Mouse (Mus musculus): ENCODE results near the gene Trhr2. TPM values are rescaled to one million over a fixed set of nuclear protein-coding genes. Genes with fewer than 3 reads are reported as not detected.

Gene Trhr2
- polyA plus RNA-seq, 1 experiment from 2014 or later, result not detected

GRCm38 (mm10) chr8:122313310-122313709 lies 47.2 kb downstream of the Trhr2 start:
- H3K4me3 ChIP-seq (ENCODE audit: control insufficient read depth in 1 of 2, insufficient read depth in 1 of 2, low read depth in 1 of 2, low read length in 2 of 2), result no peak overlapping the region
- H3K36me3 ChIP-seq (ENCODE audit: control insufficient read depth, insufficient read depth, low read length), result peaks cover 63% of the 10 kb centered on the region
- ATAC-seq (ENCODE audit: insufficient number of reproducible peaks, insufficient read depth, low FRiP score, low read depth), result peak; percentile 41
- peaks cover 70 to 91% of the 10 kb centered on the region in 2 experiments for H3K4me1 ChIP-seq (ENCODE audit: control insufficient read depth in 2 of 2, insufficient read depth in 2 of 2, low read length in 2 of 2)
- H3K27me3 ChIP-seq (ENCODE audit: control insufficient read depth, insufficient read depth, low read length), result no peaks in the 10 kb centered on the region
- H3K4me2 ChIP-seq (ENCODE audit: low read length), result no peak overlapping the region
- no peaks in the 10 kb centered on the region for H3K9me3 ChIP-seq (ENCODE audit: control insufficient read depth, low read length)
- WGBS, result 9% methylated on average over 12 of the region's 12 CpGs
- peak overlapping the region; percentile 55 to 56 for H3K27ac ChIP-seq (replicated peaks in 1 of 2; ENCODE audit: control insufficient read depth in 1 of 2, insufficient read depth in 1 of 2, low read depth in 2 of 2, low read length in 2 of 2)
- no peak overlapping the region; the same call in 1 of the 2 replicates for H3K9ac ChIP-seq (ENCODE audit: low read length)

DNA sequence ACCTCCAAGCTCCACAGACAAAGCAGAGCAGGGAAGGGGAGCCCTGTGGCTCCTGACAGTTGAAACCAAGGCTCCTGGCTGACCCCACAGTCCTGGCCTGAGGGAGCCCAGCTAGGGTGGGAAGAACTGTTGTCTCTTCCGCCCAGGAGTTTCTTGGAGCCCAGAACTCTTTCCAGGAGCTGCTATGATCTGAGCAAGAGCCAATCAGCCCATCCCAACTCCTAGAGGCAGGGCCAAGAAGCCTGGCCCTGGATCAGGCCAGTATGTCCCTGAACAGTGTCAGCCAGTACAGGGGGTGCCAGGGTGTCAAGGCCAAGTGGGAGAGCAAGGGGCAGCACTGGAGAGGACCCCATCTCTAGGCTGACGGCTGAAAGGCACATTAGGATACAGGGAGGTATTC lies 48.0 kb downstream of the Trhr2 start:
- Histone ChIP-seq H3K9me3 (ENCODE audit: control insufficient read depth, low read length) (no peaks in the 10 kb centered on the region), H3K4me1 (ENCODE audit: control insufficient read depth in 2 of 2, insufficient read depth in 2 of 2, low read length in 2 of 2) (peaks cover 70 to 85% of the 10 kb centered on the region in 2 experiments), H3K36me3 (ENCODE audit: control insufficient read depth, insufficient read depth, low read length) (peaks cover 65% of the 10 kb centered on the region), H3K9ac (ENCODE audit: low read length) (no peak overlapping the region), H3K4me3 (ENCODE audit: control insufficient read depth in 1 of 2, insufficient read depth in 1 of 2, low read depth in 1 of 2, low read length in 2 of 2) (no peak overlapping the region), H3K4me2 (ENCODE audit: low read length) (no peak overlapping the region), H3K27me3 (ENCODE audit: control insufficient read depth, insufficient read depth, low read length) (no peaks in the 10 kb centered on the region), H3K27ac (replicated peaks in 1 of 2; ENCODE audit: control insufficient read depth in 1 of 2, insufficient read depth in 1 of 2, low read depth in 2 of 2, low read length in 2 of 2) (peak overlapping the region; percentile 26 to 55)
- no peak for ATAC-seq (ENCODE audit: insufficient number of reproducible peaks, insufficient read depth, low FRiP score, low read depth)
- 60% methylated on average over 2 of the region's 2 CpGs for WGBS

DNA sequence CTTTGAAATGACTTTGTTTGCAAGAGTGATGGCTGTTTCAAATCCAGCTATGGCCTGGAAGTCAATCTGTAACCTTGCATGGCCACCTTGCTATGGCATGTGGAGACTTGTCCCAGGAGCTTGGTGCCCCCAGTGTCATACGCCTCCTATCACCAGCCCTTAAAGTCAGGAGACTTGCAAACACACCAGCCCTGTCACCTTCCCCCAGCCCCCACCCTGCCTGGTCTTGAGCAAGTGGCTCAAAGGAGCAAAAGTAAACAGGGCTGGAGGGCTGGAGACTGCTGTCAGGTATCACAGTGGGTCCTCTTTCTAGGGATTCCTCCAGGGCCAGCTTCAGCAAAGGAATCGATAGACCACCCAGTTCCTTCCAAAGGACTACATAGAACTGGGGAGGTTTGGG lies 49.4 kb downstream of the Trhr2 start:
- peaks cover 69 to 82% of the 10 kb centered on the region in 2 experiments for H3K4me1 ChIP-seq (ENCODE audit: control insufficient read depth in 2 of 2, insufficient read depth in 2 of 2, low read length in 2 of 2)
- peak overlapping the region in 1 of 2 experiments; percentile 51; a peak in 2 of 4 replicates for H3K27ac ChIP-seq (replicated peaks in 1 of 2; ENCODE audit: control insufficient read depth in 1 of 2, insufficient read depth in 1 of 2, low read depth in 2 of 2, low read length in 2 of 2)

DNA sequence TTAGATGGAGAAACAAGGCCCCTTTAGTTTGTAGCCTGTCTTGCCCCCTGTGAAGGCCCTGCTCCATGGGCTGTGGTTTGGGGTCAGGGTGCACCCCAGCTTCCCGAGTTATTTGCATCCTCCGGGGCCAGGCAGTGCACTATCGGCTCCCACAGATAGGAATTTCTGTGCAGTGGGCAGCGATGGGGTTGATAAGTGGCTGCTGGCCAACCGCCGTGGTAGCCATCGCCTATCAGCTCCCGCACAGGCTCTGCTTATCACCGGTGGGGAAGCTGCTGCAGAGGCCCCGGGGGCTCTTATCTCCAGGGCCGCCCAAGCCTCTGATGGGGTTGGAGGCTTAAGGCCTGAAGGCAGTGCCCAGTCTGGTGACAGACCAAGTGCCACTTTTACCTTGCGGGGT lies 51.3 kb downstream of the Trhr2 start:
- Histone ChIP-seq H3K9me3 (ENCODE audit: control insufficient read depth, low read length) (no peaks in the 10 kb centered on the region), H3K9ac (ENCODE audit: low read length) (peak overlapping the region; percentile 35; the same call in 1 of the 2 replicates), H3K27ac (replicated peaks in 1 of 2; ENCODE audit: control insufficient read depth in 1 of 2, insufficient read depth in 1 of 2, low read depth in 2 of 2, low read length in 2 of 2) (peak overlapping the region; percentile 15 to 51), H3K4me3 (ENCODE audit: control insufficient read depth in 1 of 2, insufficient read depth in 1 of 2, low read depth in 1 of 2, low read length in 2 of 2) (no peak overlapping the region), H3K4me2 (ENCODE audit: low read length) (peak overlapping the region; percentile 30), H3K27me3 (ENCODE audit: control insufficient read depth, insufficient read depth, low read length) (no peaks in the 10 kb centered on the region), H3K36me3 (ENCODE audit: control insufficient read depth, insufficient read depth, low read length) (peaks cover 61% of the 10 kb centered on the region), H3K4me1 (ENCODE audit: control insufficient read depth in 2 of 2, insufficient read depth in 2 of 2, low read length in 2 of 2) (peaks cover 58 to 68% of the 10 kb centered on the region in 2 experiments)
- no peak for ATAC-seq (ENCODE audit: insufficient number of reproducible peaks, insufficient read depth, low FRiP score, low read depth)
- WGBS, result 8% methylated on average over 12 of the region's 12 CpGs

More for the DNA sequence above, 49.4 kb downstream of the Trhr2 start:
- no peak for ATAC-seq (ENCODE audit: insufficient number of reproducible peaks, insufficient read depth, low FRiP score, low read depth)
- Histone ChIP-seq H3K9me3 (ENCODE audit: control insufficient read depth, low read length) (no peaks in the 10 kb centered on the region), H3K9ac (ENCODE audit: low read length) (0 out of 2 replicates have a peak overlapping the region, but pooled peaks have one; percentile 22), H3K4me2 (ENCODE audit: low read length) (no peak overlapping the region), H3K36me3 (ENCODE audit: control insufficient read depth, insufficient read depth, low read length) (peaks cover 64% of the 10 kb centered on the region), H3K27me3 (ENCODE audit: control insufficient read depth, insufficient read depth, low read length) (no peaks in the 10 kb centered on the region), H3K4me3 (ENCODE audit: control insufficient read depth in 1 of 2, insufficient read depth in 1 of 2, low read depth in 1 of 2, low read length in 2 of 2) (no peak overlapping the region)
- 63% methylated on average over 2 of the region's 2 CpGs for WGBS

- no peak overlapping the region for H3K9ac ChIP-seq (ENCODE audit: low read length)
- H3K4me2 ChIP-seq (ENCODE audit: low read length), result no peak overlapping the region
- no peak for ATAC-seq (ENCODE audit: insufficient number of reproducible peaks, insufficient read depth, low FRiP score, low read depth)
- no peak overlapping the region; a peak in 1 of 4 replicates for H3K27ac ChIP-seq (replicated peaks in 1 of 2; ENCODE audit: control insufficient read depth in 1 of 2, insufficient read depth in 1 of 2, low read depth in 2 of 2, low read length in 2 of 2)
- no peaks in the 10 kb centered on the region for H3K9me3 ChIP-seq (ENCODE audit: control insufficient read depth, low read length)
- H3K27me3 ChIP-seq (ENCODE audit: control insufficient read depth, insufficient read depth, low read length), result no peaks in the 10 kb centered on the region
- peaks cover 58% of the 10 kb centered on the region for H3K36me3 ChIP-seq (ENCODE audit: control insufficient read depth, insufficient read depth, low read length)
- 87% methylated on average over 8 of the region's 8 CpGs for WGBS
- peaks cover 56 to 68% of the 10 kb centered on the region in 2 experiments for H3K4me1 ChIP-seq (ENCODE audit: control insufficient read depth in 2 of 2, insufficient read depth in 2 of 2, low read length in 2 of 2)
- H3K4me3 ChIP-seq (ENCODE audit: control insufficient read depth in 1 of 2, insufficient read depth in 1 of 2, low read depth in 1 of 2, low read length in 2 of 2), result no peak overlapping the region
Measured at GRCm38 (mm10) chr8:122307836-122308235, 52.7 kb downstream of the Trhr2 start.

Other genes with a start within 250 kb of the Trhr2 start
- gene Zfpm1, start 78.6 kb downstream of the Trhr2 start, polyA plus RNA-seq (2014; fragmentation: Nextera tagmentation; extraction: Ambion mirVana), result 4.4 and 6.1 TPM in 2 replicates
- gene Zc3h18, start 15.9 kb upstream of the Trhr2 start, polyA plus RNA-seq (2014; fragmentation: Nextera tagmentation; extraction: Ambion mirVana), result 17.7 and 19.6 TPM in 2 replicates
- not detected in 2 replicates for gene Il17c, start 61.3 kb upstream of the Trhr2 start, polyA plus RNA-seq (2014; fragmentation: Nextera tagmentation; extraction: Ambion mirVana)
- gene Cyba, start 72.2 kb upstream of the Trhr2 start, polyA plus RNA-seq (2014; fragmentation: Nextera tagmentation; extraction: Ambion mirVana), result 194 and 196 TPM in 2 replicates
- 14.4 and 17.9 TPM in 2 replicates for gene Mvd, start 82.7 kb upstream of the Trhr2 start, polyA plus RNA-seq (2014; fragmentation: Nextera tagmentation; extraction: Ambion mirVana)
- gene Snai3, start 100.0 kb upstream of the Trhr2 start, polyA plus RNA-seq (2014; fragmentation: Nextera tagmentation; extraction: Ambion mirVana), result 2.6 TPM in 2 replicates
- gene Rnf166, start 115.3 kb upstream of the Trhr2 start, polyA plus RNA-seq (2014; fragmentation: Nextera tagmentation; extraction: Ambion mirVana), result 39.8 and 40.8 TPM in 2 replicates
- gene Ctu2, start 115.4 kb upstream of the Trhr2 start, polyA plus RNA-seq (2014; fragmentation: Nextera tagmentation; extraction: Ambion mirVana), result 24.9 and 33.0 TPM in 2 replicates
- 14.9 and 16.3 TPM in 2 replicates for gene Piezo1, start 190.6 kb upstream of the Trhr2 start, polyA plus RNA-seq (2014; fragmentation: Nextera tagmentation; extraction: Ambion mirVana)
- 23.2 and 27.6 TPM in 2 replicates for gene Cdt1, start 207.3 kb upstream of the Trhr2 start, polyA plus RNA-seq (2014; fragmentation: Nextera tagmentation; extraction: Ambion mirVana)
- gene Aprt, start 216.2 kb upstream of the Trhr2 start, polyA plus RNA-seq (2014; fragmentation: Nextera tagmentation; extraction: Ambion mirVana), result 240 and 243 TPM in 2 replicates